Mouse (Mus musculus) neural tube, embryonic 14.5 days (tissue): ENCODE data around the gene Megf11. TPM values are rescaled to one million over a fixed set of nuclear protein-coding genes. Genes with fewer than 3 reads are reported as not detected.

Experiments
- ATAC-seq: fragments of 200-750 bp; cut with Nextera tagmentation; 2 replicates; pipeline ENCODE4 v1.8.0; 2017; ENCODE audit warnings: low read depth, mild to moderate bottlenecking, moderate TSS enrichment, moderate library complexity
- H3K27ac ChIP-seq: fragments of 300-500 bp; sonication (generic); 2 replicates; pipeline ENCODE4 v1.5.1; 2014; ENCODE audit warnings: low read depth, mild to moderate bottlenecking, control low read depth, low read length, moderate library complexity, mixed read lengths
- H3K27me3 ChIP-seq: fragments of 300-500 bp; sonication (generic); 2 replicates; pipeline ENCODE4 v1.6.1; 2014; ENCODE audit warnings: low read length; ENCODE audit not compliant: control insufficient read depth, insufficient read depth
- H3K36me3 ChIP-seq: fragments of 300-500 bp; sonication (generic); 2 replicates; pipeline ENCODE4 v1.6.1; 2014; ENCODE audit warnings: low read length, mixed read lengths; ENCODE audit not compliant: control insufficient read depth, insufficient read depth
- H3K4me1 ChIP-seq: fragments of 300-500 bp; sonication (generic); 2 replicates; pipeline ENCODE4 v1.6.1; 2014; ENCODE audit warnings: low read length; ENCODE audit not compliant: control insufficient read depth, insufficient read depth
- H3K4me2 ChIP-seq: fragments of 300-500 bp; sonication (generic); 2 replicates; pipeline ENCODE4 v1.6.1; 2014; ENCODE audit warnings: mild to moderate bottlenecking, low read depth, low read length, control low read depth
- H3K4me3 ChIP-seq: fragments of 300-500 bp; sonication (generic); 2 replicates; pipeline ENCODE4 v1.5.1; 2014; ENCODE audit warnings: low read depth, low read length, control low read depth, mixed read lengths
- H3K9ac ChIP-seq: fragments of 300-500 bp; sonication (generic); replicated peaks from 2 replicates; pipeline ENCODE4 v1.6.1; 2014; ENCODE audit warnings: low read depth, mild to moderate bottlenecking, control low read depth, low read length, mixed read lengths
- H3K9me3 ChIP-seq: fragments of 300-500 bp; sonication (generic); 2 replicates; pipeline ENCODE4 v1.6.1; 2016; ENCODE audit warnings: low read length; ENCODE audit not compliant: control insufficient read depth
- WGBS: fragments of 180-500 bp; shearing (Covaris S2); extraction: QIAGEN DNeasy Blood & Tissue Kit; methylation state at CpG from one replicate; pipeline ENCODE4 v1.1.7; 2014; 5-methylcytosine and 5-hydroxymethylcytosine counted together
- polyA plus RNA-seq: library from polyadenylated mRNA; unstranded; fragments of >200 nt; fragmentation: Nextera tagmentation; extraction: Ambion mirVana; gene quantifications from 2 replicates; pipeline ENCODE4 v1.2.1, GENCODE M21; 2014

Megf11 gene
- polyA plus RNA-seq, 1 experiment from 2014 or later, result 17.7 TPM

DNA sequence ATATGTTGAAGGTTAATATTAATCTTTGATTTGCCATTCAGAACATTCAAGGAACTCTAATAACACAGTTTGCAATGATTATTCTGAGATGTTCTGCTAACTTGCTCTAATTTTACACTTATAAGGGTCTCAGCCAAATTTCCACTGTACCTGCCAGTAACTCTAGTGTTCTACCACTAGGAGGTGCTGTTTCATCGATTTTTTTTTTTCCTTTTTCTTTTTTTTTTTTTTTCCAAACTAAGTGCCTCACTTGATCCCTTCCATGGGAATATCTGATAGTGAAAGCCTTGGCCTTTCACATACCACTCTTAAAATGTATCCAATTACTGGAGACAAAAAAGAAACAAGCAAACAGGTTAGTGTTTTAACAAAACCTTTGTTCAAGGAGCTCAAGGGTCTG is 38.0 kb upstream of the Megf11 start:
- H3K4me2 ChIP-seq, result no peak overlapping the region
- no peaks in the 10 kb centered on the region; the same call in 1 of the 2 replicates for H3K27me3 ChIP-seq
- no peak for ATAC-seq
- WGBS, result 0% methylated on average over 1 of the region's 1 CpGs
- no peaks in the 10 kb centered on the region for H3K4me1 ChIP-seq
- no peak overlapping the region for H3K4me3 ChIP-seq
- H3K36me3 ChIP-seq, result no peaks in the 10 kb centered on the region
- no peaks in the 10 kb centered on the region for H3K9me3 ChIP-seq
- no peak overlapping the region for H3K9ac ChIP-seq
- no peak overlapping the region for H3K27ac ChIP-seq

DNA sequence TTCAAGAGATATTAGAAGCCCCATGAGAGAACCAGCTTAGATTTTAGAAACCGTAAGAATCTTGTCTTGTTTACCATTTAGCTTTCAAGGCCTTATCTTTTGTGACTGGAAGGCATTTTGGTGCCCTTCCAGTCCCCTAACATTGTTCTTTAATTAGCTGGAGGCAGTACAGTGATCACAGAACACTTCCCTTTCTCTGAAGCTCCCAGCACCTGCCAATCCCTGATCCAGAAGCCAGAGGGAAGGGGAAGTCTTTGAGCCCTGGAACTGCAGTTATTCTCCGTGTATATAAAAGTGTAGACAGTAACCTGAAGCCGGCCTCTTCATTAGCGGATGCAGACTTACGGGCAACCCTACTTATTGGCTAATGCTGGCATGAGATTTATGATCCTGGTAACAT is 35.9 kb upstream of the Megf11 start:
- no peak overlapping the region for H3K27ac ChIP-seq
- no peak overlapping the region for H3K4me2 ChIP-seq
- no peak for ATAC-seq
- H3K27me3 ChIP-seq, result no peaks in the 10 kb centered on the region; the same call in 1 of the 2 replicates
- H3K4me3 ChIP-seq, result no peak overlapping the region
- no peak overlapping the region for H3K9ac ChIP-seq
- WGBS, result 35% methylated on average over 5 of the region's 5 CpGs
- no peaks in the 10 kb centered on the region for H3K36me3 ChIP-seq
- H3K4me1 ChIP-seq, result no peaks in the 10 kb centered on the region
- no peaks in the 10 kb centered on the region for H3K9me3 ChIP-seq

DNA sequence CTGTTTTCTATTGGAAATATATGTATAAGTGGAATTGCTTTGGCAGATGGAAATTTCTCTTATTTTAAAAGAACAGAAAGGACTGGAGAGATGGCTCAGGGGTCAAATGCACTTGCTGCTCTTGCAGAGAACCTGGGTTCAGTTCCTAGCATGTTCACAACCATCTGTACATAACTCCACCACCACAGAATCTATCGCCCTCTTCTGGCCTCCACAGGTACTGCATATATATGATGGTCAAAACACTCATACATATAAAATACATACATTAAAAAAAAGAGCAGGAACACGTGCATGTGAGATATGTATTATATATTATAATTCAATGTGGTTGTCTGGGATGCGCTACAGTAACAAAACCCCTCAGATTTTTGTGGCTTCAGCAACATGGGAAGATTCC is 34.2 kb upstream of the Megf11 start:
- no peak for ATAC-seq
- Histone ChIP-seq H3K4me1 (no peaks in the 10 kb centered on the region), H3K9me3 (no peaks in the 10 kb centered on the region), H3K4me3 (no peak overlapping the region), H3K9ac (no peak overlapping the region), H3K36me3 (no peaks in the 10 kb centered on the region), H3K27ac (no peak overlapping the region), H3K27me3 (no peaks in the 10 kb centered on the region), H3K4me2 (no peak overlapping the region)
- WGBS, result 41% methylated on average over 3 of the region's 3 CpGs

DNA sequence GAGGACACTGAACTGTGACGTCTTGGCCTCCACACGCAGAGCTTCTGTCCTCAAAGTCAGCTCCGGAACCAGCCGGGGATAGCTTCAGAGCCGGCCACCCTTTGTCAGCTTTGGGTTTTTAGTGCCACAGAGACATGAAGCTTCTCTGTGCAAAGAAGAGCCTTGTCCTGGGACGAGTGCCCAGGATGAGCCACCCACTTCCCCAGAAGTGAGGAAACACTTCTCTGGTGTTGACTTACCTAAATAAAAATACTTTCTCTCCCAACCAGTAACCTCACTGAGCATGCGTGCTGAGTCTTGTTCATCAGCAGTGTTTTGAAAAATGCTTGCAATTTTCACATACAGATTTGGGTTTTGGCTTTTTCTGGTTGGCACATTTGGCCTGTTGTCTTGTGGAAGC is 29.8 kb upstream of the Megf11 start:
- Histone ChIP-seq H3K9me3 (no peaks in the 10 kb centered on the region), H3K27ac (no peak overlapping the region), H3K4me2 (no peak overlapping the region), H3K9ac (no peak overlapping the region), H3K36me3 (no peaks in the 10 kb centered on the region), H3K27me3 (no peaks in the 10 kb centered on the region), H3K4me1 (no peaks in the 10 kb centered on the region), H3K4me3 (no peak overlapping the region)
- 91% methylated on average over 7 of the region's 7 CpGs for WGBS
- no peak for ATAC-seq

DNA sequence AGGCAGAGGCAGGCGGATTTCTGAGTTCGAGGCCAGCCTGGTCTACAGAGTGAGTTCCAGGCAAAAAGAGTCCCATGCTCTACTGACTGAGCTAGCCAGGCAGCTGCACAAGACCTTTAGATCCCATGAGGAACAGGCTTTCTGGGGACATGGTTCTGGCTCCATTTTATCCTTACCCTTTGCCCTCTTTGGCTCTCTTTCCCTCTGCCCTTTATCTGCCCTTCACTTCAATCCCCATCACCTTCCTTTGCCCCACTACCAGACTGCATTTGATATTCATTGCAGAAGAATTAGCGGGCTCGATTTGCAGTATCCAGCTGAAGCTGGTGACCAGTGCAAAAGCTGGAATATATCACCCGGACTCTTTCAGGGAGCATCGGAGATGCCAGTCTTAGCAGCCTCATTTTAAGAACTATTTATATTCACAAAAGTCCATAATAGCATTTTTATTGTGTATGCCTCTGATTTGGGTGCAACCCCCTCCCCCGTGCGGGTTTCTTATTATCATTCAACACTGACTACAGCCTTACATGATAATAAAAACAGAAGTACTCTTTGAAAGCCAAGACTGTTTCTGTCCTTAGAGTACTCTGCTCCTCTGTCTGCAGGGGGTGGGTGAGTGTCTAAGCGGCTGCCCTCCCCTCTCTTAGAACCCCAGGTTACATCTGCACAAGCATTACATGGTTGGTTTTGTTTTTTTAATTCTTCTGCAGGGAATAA is 24.0 kb upstream of the Megf11 start:
- no peak overlapping the region for H3K4me3 ChIP-seq
- WGBS, result 82% methylated on average over 9 of the region's 9 CpGs
- ATAC-seq, result no peak
- no peak overlapping the region for H3K9ac ChIP-seq
- H3K4me1 ChIP-seq, result no peaks in the 10 kb centered on the region
- no peak overlapping the region for H3K4me2 ChIP-seq
- no peaks in the 10 kb centered on the region for H3K9me3 ChIP-seq
- no peaks in the 10 kb centered on the region for H3K36me3 ChIP-seq
- no peak overlapping the region for H3K27ac ChIP-seq
- H3K27me3 ChIP-seq, result no peaks in the 10 kb centered on the region

DNA sequence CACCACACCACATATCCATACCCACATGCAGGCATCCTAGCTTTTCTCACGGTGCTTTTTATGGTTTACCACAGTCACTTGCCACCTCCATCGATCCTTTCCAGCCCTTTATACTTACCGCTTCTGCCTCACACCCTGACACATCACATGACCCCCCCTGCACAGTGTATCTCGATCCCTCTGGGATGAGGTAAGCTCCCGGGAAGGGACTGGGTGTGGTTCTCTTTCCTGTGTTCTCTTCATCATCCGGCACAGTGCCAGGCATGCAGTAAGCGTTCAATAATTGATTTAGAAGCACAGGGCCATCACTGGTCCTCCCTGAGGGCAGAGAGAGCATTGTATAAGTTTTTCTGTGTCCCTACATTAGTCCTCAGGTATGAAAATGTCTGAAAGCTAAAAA is 15.6 kb upstream of the Megf11 start:
- ATAC-seq, result no peak
- Histone ChIP-seq H3K4me1 (peaks cover 4% of the 10 kb centered on the region), H3K27me3 (no peaks in the 10 kb centered on the region), H3K9ac (no peak overlapping the region), H3K9me3 (no peaks in the 10 kb centered on the region), H3K4me3 (no peak overlapping the region), H3K4me2 (no peak overlapping the region), H3K27ac (no peak overlapping the region), H3K36me3 (no peaks in the 10 kb centered on the region)
- WGBS, result 67% methylated on average over 7 of the region's 7 CpGs

DNA sequence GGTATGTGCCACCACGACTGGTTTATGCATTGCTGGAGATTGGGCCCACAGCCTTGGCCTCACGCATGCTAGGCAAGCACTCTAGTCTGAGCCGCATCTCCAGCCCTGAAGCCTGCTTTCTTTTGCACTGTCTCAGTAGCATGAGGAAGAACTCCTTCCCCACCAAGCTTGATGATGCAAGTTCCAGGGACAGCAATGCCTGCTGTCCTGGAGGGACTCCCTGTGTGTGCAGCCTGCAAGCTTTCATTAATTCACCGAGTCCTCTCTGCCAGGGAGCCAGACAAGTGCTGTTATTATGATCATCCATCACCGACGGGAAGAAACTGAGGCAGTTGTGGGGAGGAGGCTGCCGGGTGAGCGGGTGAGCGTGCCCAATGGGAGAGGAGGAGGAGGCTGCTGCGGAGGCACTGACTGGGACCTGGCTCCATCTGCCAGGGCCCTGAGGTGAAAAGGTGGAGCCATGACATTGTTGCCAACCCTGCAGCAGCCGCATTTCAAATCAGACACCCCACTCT is 14.1 kb upstream of the Megf11 start:
- H3K27ac ChIP-seq, result no peak overlapping the region
- peaks cover 4% of the 10 kb centered on the region for H3K4me1 ChIP-seq
- H3K36me3 ChIP-seq, result no peaks in the 10 kb centered on the region
- whole genome bisulfite sequencing, result 26% methylated on average over 11 of the region's 11 CpGs
- no peaks in the 10 kb centered on the region for H3K9me3 ChIP-seq
- no peak overlapping the region for H3K4me3 ChIP-seq
- H3K9ac ChIP-seq, result no peak overlapping the region
- no peak; the same call in 1 of the 2 replicates for ATAC-seq
- no peak overlapping the region for H3K4me2 ChIP-seq
- no peaks in the 10 kb centered on the region for H3K27me3 ChIP-seq

DNA sequence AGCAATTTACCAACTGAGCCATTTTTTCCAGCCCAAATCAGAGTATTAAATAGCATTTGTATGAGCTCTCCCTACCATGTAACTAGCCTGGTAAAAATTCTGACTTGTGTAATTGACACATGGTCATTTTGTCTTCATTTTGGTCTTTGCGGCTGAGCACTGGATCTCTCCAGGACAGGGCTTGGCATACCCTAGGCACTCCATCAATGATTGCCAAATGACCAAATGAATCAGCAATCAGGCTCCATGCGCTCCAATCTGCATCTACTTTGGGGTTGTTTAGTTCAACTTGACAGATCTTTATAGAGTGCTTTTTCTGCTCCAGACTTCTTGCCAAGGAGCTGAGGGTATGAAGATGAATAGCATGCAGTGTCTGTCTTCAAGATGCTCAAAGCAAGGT is 9.0 kb upstream of the Megf11 start:
- Histone ChIP-seq H3K36me3 (no peaks in the 10 kb centered on the region), H3K4me2 (no peak overlapping the region), H3K4me1 (peaks cover 3% of the 10 kb centered on the region), H3K27ac (no peak overlapping the region), H3K4me3 (no peak overlapping the region), H3K27me3 (no peaks in the 10 kb centered on the region), H3K9ac (no peak overlapping the region), H3K9me3 (no peaks in the 10 kb centered on the region)
- no peak for ATAC-seq
- WGBS, result 96% methylated on average over 2 of the region's 2 CpGs

DNA sequence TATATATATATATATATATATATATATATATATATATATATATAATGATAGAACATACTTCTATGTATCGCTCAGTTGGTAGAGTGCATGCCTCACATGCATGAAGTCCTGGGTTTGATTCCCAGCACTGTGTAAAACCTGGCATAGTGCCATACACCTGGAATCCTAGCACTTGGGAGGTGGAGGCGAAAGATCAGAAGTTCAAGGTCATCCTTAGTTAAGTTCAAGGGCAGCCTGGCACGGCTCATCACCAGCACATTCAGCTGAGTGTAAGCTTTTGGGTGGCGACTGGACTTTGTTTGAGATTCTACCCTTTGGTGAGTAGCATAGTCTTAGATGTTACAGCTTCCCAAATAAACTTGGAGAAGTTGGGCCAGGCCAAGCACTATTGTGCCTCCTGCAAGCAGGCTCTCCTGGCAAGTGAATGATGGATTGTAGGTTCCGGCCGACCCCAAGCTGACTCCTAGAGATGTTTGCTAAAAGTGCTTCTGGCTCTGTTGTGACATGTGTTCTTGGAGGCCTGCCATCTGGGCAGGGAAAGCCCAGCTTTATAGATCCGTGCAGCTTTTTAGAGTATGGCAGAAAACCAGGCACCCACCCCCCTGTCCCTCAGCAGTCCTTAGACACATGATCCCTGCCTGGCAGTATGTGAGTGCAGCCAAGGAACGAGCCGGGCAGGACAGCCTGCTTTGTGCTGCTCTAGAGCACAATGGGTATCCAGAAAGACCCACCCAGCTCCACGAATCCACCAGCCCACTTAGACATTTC is 2.2 kb upstream of the Megf11 start:
- Histone ChIP-seq H3K9ac (no peak overlapping the region), H3K4me2 (no peak overlapping the region), H3K36me3 (no peaks in the 10 kb centered on the region), H3K4me3 (no peak overlapping the region), H3K4me1 (peaks cover 10% of the 10 kb centered on the region), H3K27ac (no peak overlapping the region), H3K9me3 (no peaks in the 10 kb centered on the region), H3K27me3 (peaks cover 22% of the 10 kb centered on the region)
- WGBS, result 48% methylated on average over 10 of the region's 10 CpGs
- ATAC-seq, result no peak; the same call in 1 of the 2 replicates
